Mouse (Mus musculus) stomach, embryonic 16.5 days (tissue): ENCODE data around the gene Gbf1. TPM values are rescaled to one million over a fixed set of nuclear protein-coding genes. Genes with fewer than 3 reads are reported as not detected.
"Not testable (repeated sequence)": the region's sequence is repeated elsewhere in the genome, so short reads cannot be mapped to it uniquely, and the experiment has no call there.

Experiments
- ATAC-seq: fragments of 200-750 bp; cut with Nextera tagmentation; 2 replicates; pipeline ENCODE4 v1.8.0; 2017; ENCODE audit warnings: moderate number of reproducible peaks, moderate TSS enrichment; ENCODE audit not compliant: insufficient read depth, low FRiP score
- H3K27ac ChIP-seq: fragments of 300-500 bp; sonication (generic); 2 replicates; pipeline ENCODE4 v1.5.1; 2014; ENCODE audit warnings: low read length
- H3K27me3 ChIP-seq: fragments of 300-500 bp; sonication (generic); 2 replicates; pipeline ENCODE4 v1.6.1; 2014; ENCODE audit warnings: low read length, control low read depth, mixed read lengths; ENCODE audit not compliant: control insufficient read depth, insufficient read depth
- H3K36me3 ChIP-seq: fragments of 300-500 bp; sonication (generic); 2 replicates; pipeline ENCODE4 v1.6.1; 2014; ENCODE audit warnings: low read length; ENCODE audit not compliant: control insufficient read depth, insufficient read depth
- H3K4me1 ChIP-seq: fragments of 300-500 bp; sonication (generic); 2 replicates; pipeline ENCODE4 v1.6.1; 2014; ENCODE audit warnings: low read length, control low read depth, mixed read lengths; ENCODE audit not compliant: control insufficient read depth, insufficient read depth
- H3K4me2 ChIP-seq: fragments of 300-500 bp; sonication (generic); 2 replicates; pipeline ENCODE4 v1.6.1; 2014; ENCODE audit warnings: low read depth, low read length, mixed read lengths
- H3K4me3 ChIP-seq: fragments of 300-500 bp; sonication (generic); replicated peaks from 2 replicates; pipeline ENCODE4 v1.5.1; 2014; ENCODE audit warnings: mild to moderate bottlenecking, low read length
- H3K9ac ChIP-seq: fragments of 300-500 bp; sonication (generic); 2 replicates; pipeline ENCODE4 v1.6.1; 2014; ENCODE audit warnings: low read length
- H3K9me3 ChIP-seq: fragments of 300-500 bp; sonication (generic); replicated peaks from 2 replicates; pipeline ENCODE4 v1.6.1; 2016; ENCODE audit warnings: low read length, control low read depth; ENCODE audit not compliant: control insufficient read depth
- WGBS: fragments of 180-500 bp; shearing (Covaris S2); extraction: QIAGEN DNeasy Blood & Tissue Kit; methylation state at CpG from one replicate; pipeline ENCODE4 v1.1.7; 2014; 5-methylcytosine and 5-hydroxymethylcytosine counted together
- polyA plus RNA-seq: library from polyadenylated mRNA; unstranded; fragments of >200 nt; fragmentation: Nextera tagmentation; extraction: Ambion mirVana; gene quantifications from 2 replicates; pipeline ENCODE4 v1.2.1, GENCODE M21; 2015

Gene Gbf1
- polyA plus RNA-seq, 1 experiment from 2014 or later = 40.4 TPM

DNA sequence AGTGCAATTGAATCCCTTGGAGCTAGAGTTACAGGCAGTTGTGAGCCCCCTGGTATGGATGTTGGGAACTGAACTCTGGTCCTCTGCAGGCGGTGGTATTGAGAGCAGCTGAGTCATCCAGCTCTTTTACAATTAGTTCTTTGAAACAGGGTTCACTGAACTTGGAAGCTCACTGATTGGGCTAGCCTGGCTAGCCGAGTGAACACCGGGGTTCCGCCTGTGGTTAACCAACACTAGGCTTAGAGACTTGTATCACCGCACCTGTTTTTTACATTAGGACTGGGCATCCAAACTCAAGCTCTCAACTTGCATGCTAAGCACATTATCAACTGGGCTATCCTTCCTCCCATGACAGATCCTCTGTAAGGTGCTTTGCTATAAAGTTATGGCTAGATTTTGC, 46.6 kb downstream of the Gbf1 start:
- no peak for ATAC-seq
- no peaks in the 10 kb centered on the region for H3K36me3 ChIP-seq
- 87% methylated on average over 5 of the region's 5 CpGs for WGBS

DNA sequence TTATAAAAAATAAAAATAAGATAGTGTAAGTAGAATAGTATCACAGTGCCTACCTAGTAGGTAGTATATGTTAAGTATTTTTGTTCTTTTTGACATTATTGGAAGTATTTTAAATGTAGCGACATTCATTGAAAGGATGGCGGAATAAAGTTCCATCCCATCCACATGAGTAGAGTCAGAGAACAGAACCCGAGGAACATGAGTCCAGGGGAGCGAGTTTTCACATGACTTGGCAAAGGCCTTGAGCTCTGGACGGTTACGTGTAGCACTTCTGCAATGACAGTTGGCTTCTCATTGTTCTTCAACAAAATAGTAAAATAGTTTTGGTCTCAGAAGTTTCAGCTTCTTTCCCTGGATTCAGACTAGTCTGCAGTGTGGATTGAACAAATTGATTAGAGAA, 51.9 kb downstream of the Gbf1 start:
- 91% methylated on average over 6 of the region's 6 CpGs for WGBS
- Histone ChIP-seq H3K4me3 (no peak overlapping the region), H3K4me2 (no peak overlapping the region), H3K27me3 (no peaks in the 10 kb centered on the region), H3K4me1 (no peaks in the 10 kb centered on the region), H3K9ac (no peak overlapping the region), H3K27ac (no peak overlapping the region), H3K36me3 (no peaks in the 10 kb centered on the region), H3K9me3 (no peaks in the 10 kb centered on the region)
- ATAC-seq = no peak

More for the DNA sequence above, 46.6 kb downstream of the Gbf1 start:
- Histone ChIP-seq H3K4me1 (no peaks in the 10 kb centered on the region), H3K27me3 (no peaks in the 10 kb centered on the region), H3K9me3 (no peaks in the 10 kb centered on the region), H3K9ac (no peak overlapping the region), H3K4me2 (no peak overlapping the region), H3K27ac (no peak overlapping the region), H3K4me3 (no peak overlapping the region)

GRCm38 (mm10) chr19:46205680-46206079, 53.4 kb downstream of the Gbf1 start:
- Histone ChIP-seq H3K27me3 (no peaks in the 10 kb centered on the region), H3K9me3 (no peaks in the 10 kb centered on the region), H3K4me3 (no peak overlapping the region), H3K36me3 (no peaks in the 10 kb centered on the region), H3K27ac (no peak overlapping the region), H3K4me2 (no peak overlapping the region), H3K9ac (no peak overlapping the region), H3K4me1 (no peaks in the 10 kb centered on the region)
- WGBS = 97% methylated on average over 6 of the region's 6 CpGs
- ATAC-seq = no peak

DNA sequence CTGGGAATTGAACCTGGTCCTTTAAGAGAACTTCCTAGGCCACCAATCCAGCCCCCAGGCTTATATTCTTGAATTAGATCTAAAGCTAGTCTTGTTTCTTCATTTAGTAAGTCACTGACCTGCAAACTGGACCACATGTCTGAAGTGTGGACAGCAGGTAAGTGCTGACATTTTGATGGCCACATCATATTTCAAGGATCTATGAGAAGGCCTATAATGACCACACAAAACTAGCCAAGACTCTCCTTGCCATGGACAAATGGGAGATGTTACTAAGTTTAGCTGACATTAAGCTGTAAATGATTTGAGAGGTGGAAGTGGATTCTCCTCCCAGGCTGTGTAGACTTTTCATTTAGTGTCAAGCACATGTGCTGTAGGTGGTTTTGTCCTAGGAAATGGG, 58.6 kb downstream of the Gbf1 start:
- no peak overlapping the region for H3K4me3 ChIP-seq
- H3K9me3 ChIP-seq = no peaks in the 10 kb centered on the region
- no peaks in the 10 kb centered on the region for H3K36me3 ChIP-seq
- ATAC-seq = no peak
- H3K9ac ChIP-seq = no peak overlapping the region
- no peak overlapping the region for H3K4me2 ChIP-seq
- H3K27me3 ChIP-seq = no peaks in the 10 kb centered on the region
- H3K4me1 ChIP-seq = peaks cover 12% of the 10 kb centered on the region
- no peak overlapping the region for H3K27ac ChIP-seq

DNA sequence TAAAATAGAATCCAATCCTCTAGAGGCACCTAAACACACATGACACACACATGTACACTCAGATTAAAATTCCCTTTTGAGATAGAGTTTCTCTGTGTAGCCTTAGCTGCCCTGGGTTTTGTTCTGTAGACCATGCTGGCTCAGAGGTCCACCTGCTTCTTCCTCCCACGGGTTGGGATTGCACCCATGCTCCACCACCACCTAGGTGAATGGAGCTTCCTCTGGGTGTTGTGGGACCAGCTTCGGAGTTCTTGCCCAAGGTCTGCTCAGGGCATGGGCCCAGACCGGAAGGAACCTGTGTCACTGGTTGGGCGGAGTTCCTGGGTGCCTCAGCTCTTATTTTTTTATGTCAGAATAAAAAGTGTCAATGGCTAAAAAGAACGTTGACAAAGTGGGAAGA, 62.2 kb downstream of the Gbf1 start:
- WGBS = 72% methylated on average over 5 of the region's 5 CpGs
- Histone ChIP-seq H3K4me3 (no peak overlapping the region), H3K9ac (no peak overlapping the region), H3K27me3 (no peaks in the 10 kb centered on the region), H3K36me3 (no peaks in the 10 kb centered on the region), H3K27ac (no peak overlapping the region), H3K4me2 (no peak overlapping the region), H3K4me1 (peaks cover 15% of the 10 kb centered on the region), H3K9me3 (no peaks in the 10 kb centered on the region)
- no peak for ATAC-seq

GRCm38 (mm10) chr19:46215401-46215800, 63.1 kb downstream of the Gbf1 start:
- H3K4me1 ChIP-seq = peaks cover 15% of the 10 kb centered on the region
- H3K9ac ChIP-seq = no peak overlapping the region
- H3K4me2 ChIP-seq = no peak overlapping the region
- H3K27ac ChIP-seq = no peak overlapping the region
- ATAC-seq = no peak
- no peaks in the 10 kb centered on the region for H3K36me3 ChIP-seq
- no peaks in the 10 kb centered on the region for H3K9me3 ChIP-seq
- H3K27me3 ChIP-seq = no peaks in the 10 kb centered on the region
- WGBS = 34% methylated on average over 3 of the region's 3 CpGs
- H3K4me3 ChIP-seq = no peak overlapping the region

DNA sequence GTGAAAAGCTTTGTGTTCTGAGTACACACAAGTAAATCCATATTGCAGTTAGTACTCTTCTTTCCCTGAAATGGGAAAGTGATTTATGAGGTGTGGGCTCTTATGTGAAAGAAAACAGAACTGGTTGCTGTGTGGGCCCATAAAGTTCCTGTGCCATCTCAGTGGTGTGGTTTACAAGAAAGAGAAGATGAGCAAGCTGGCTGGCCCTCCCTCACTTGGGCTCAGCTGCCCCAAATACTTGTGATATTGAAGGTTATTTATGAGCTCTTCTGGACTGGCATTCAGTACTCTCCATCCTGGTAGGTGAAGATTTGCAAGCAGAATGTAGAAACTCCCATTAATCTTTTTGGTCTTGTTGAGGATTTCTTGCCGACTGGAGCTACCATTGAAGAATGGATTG, 64.4 kb downstream of the Gbf1 start:
- 37% methylated on average over 1 of the region's 1 CpGs for WGBS

GRCm38 (mm10) chr19:46217347-46217746, 65.0 kb downstream of the Gbf1 start:
- H3K4me2 ChIP-seq, ATAC-seq, H3K4me3 ChIP-seq, H3K27ac ChIP-seq, H3K9ac ChIP-seq, H3K36me3 ChIP-seq, H3K27me3 ChIP-seq, H3K9me3 ChIP-seq: not testable (repeated sequence)
- H3K4me1 ChIP-seq = peaks cover 15% of the 10 kb centered on the region

More for the DNA sequence above, 64.4 kb downstream of the Gbf1 start:
- no peak overlapping the region for H3K4me2 ChIP-seq
- H3K9ac ChIP-seq = no peak overlapping the region
- no peak overlapping the region for H3K27ac ChIP-seq
- ATAC-seq = no peak
- no peaks in the 10 kb centered on the region for H3K9me3 ChIP-seq
- no peaks in the 10 kb centered on the region for H3K27me3 ChIP-seq
- peaks cover 15% of the 10 kb centered on the region for H3K4me1 ChIP-seq
- H3K4me3 ChIP-seq = no peak overlapping the region
- no peaks in the 10 kb centered on the region for H3K36me3 ChIP-seq

DNA sequence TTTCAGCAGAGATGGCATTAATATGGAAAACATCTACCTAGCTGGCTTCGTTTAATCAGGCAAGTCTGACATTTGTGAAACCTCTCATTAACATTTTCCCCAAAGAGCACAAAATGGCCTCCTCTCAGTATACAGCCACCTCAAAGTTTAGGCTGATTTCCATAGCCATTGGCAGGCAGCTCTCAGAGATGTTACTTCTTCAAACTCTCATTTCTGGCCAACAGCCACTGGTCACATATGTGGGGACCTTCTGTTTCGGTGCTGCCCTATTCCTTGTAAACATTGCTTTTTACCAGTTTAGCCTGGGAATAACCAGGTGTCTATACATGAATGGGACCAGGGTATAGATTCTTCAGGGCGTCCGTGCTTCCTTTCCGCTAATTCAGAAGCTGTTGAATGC, 67.8 kb downstream of the Gbf1 start:
- H3K9ac ChIP-seq = no peak overlapping the region
- H3K36me3 ChIP-seq = no peaks in the 10 kb centered on the region
- 85% methylated on average over 5 of the region's 5 CpGs for WGBS
- peaks cover 9% of the 10 kb centered on the region; the same call in 1 of the 2 replicates for H3K4me1 ChIP-seq
- H3K27me3 ChIP-seq = no peaks in the 10 kb centered on the region
- H3K9me3 ChIP-seq = no peaks in the 10 kb centered on the region
- no peak overlapping the region for H3K4me2 ChIP-seq
- no peak overlapping the region for H3K27ac ChIP-seq
- no peak overlapping the region for H3K4me3 ChIP-seq
- ATAC-seq = no peak

GRCm38 (mm10) chr19:46223118-46223517, 70.8 kb downstream of the Gbf1 start:
- no peaks in the 10 kb centered on the region for H3K9me3 ChIP-seq
- ATAC-seq = no peak
- H3K9ac ChIP-seq = no peak overlapping the region
- peaks cover 3% of the 10 kb centered on the region; the same call in 1 of the 2 replicates for H3K4me1 ChIP-seq
- H3K36me3 ChIP-seq = no peaks in the 10 kb centered on the region
- WGBS = 76% methylated on average over 4 of the region's 4 CpGs
- no peaks in the 10 kb centered on the region for H3K27me3 ChIP-seq
- no peak overlapping the region for H3K4me2 ChIP-seq
- H3K4me3 ChIP-seq = no peak overlapping the region
- no peak overlapping the region for H3K27ac ChIP-seq
